Mouse (Mus musculus) embryo, embryonic 10.5 days (tissue): ENCODE measurements at regions not wholly inside any gene's neighbourhood (a gene's known extent, or its start where the extent isn't known, plus 50 kb on each side); places are given as distances from the start of the nearest gene placed in this dataset.
A peak's percentile ranks its signal among the peaks of the same experiment; 100 is the strongest.

Experiments used
- DNase-seq: peaks from one replicate; pipeline ENCODE4 v3.0.0-alpha.2; 2015; ENCODE audit warnings: low spot score

DNA sequence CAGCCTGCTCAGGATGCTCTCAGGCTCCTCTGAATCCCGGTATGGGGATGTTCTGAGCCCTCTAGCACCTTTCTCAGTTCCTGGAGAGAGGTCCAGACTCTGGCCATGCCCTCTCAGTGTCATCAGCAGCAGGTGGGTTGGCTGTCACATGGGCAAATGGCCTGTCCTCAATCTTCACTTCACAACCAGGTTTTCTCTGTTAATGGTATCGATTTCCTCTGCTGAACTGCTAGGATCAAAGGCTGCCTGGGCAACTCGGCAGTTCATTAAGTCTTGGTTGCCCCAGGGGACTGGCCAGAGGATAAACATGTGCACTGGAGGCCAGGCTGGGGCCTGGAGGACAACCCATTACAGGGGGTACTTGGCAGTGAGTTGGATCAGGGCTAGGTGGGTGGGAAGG is 156.2 kb downstream of the Trim29 start:
- DNase-seq, result no peak

DNA sequence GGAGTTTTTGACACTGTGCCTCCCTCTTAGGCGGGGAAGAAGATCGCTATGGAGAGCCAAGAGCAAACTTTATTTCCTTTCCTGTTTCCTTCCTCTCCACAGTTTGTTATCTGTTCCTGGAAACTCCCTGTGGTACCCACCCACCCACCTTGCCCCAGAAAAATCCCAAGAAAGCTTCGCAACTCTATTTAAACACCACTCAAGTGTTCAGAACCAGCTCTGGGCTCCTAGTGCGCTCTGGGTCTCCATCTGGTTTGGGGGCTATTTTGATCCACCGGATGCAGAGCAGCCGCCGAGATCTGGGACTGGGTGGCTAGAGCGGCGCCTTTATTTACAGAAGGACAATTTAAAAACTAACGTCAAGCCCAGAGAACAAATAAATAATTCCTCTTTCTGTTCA is 158.6 kb downstream of the Trim29 start:
- no peak for DNase-seq

DNA sequence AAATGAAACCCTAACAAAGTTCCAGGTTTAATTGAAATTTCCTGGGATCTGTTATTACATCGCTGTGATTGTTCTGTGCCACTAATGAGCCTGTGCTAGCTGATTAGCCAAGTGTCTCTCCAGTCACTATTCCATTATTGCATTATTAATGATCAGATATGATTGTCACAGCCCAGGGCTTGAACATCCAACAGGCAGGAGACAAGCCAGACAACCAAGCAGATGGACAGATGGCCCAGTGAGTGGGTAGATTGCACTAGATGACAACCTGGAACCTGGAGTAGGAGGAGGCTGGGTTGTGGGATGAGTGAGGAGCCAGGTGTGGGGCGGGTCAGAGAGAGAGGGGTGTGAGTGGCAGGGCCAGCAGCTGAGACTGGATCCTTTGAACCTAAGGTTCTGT is 161.6 kb downstream of the Trim29 start:
- no peak for DNase-seq

DNA sequence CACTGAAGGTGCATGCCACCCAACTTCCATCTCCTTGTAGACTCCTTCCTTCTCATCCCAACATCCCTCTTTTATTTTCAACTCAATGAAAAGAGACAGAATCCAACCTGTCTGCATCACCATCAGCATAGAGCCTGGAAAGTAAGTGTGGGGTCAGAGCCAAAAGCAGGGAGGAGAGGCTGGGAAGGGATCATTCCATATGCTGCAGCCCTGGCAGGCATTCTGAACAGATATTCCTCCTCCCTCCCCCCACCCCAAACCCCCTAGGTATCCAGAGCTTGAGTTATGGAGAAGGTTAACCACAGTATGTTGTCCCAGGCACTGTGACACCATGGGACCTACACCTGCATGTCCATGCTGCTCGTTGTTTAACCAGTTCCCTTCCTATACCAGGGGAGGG is 162.5 kb downstream of the Trim29 start:
- no peak for DNase-seq

DNA sequence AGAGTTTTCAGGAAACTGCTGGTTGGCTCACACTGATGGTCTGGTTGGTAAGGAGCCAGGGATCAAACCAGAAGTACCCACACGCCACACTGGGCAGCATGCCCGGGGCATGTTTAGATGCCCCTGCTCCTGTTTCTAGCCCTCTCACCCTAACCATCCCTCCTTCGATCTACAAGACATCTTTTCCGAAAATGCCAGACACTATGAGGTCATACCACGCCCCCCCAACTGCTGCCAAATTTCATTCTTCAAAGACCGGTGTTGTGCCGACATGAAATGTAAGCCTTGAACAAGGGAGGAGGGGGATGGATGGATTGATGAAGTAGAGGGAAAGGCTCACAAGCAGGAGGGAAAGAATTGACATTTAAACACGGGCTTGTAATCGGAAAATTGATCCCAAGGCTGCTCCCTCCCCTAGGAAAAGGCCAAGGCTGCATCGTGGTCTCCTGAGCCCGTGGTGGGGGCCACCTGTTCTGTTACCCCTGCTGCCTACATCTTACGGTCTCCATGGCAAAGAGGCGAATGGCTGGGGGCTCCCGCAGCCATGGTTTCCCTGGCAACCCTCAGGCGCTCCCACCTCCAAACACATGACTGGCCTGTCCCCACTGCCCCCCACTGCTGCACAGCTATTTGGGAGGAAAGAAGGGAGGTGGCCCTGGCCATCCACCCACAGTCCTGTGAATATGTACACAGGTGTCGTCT is 163.1 kb downstream of the Trim29 start:
- DNase-seq, result no peak

DNA sequence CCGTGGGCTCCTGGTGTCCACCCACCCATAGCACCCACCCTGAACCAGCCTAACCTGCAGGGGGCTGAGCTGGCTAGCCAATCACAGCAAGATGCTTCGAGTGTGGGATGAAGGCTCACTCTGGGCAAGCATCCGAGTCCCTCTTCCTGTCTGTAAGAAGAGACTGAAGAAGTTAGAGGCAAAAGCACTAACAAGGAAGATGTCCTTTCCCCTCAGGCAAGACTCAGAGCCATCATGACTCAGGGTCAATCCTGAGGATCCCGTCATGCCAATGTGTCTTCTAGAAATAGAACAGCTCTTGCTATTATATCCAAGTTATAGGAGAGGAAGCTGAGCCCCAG is 163.6 kb downstream of the Trim29 start:
- DNase-seq, result no peak

DNA sequence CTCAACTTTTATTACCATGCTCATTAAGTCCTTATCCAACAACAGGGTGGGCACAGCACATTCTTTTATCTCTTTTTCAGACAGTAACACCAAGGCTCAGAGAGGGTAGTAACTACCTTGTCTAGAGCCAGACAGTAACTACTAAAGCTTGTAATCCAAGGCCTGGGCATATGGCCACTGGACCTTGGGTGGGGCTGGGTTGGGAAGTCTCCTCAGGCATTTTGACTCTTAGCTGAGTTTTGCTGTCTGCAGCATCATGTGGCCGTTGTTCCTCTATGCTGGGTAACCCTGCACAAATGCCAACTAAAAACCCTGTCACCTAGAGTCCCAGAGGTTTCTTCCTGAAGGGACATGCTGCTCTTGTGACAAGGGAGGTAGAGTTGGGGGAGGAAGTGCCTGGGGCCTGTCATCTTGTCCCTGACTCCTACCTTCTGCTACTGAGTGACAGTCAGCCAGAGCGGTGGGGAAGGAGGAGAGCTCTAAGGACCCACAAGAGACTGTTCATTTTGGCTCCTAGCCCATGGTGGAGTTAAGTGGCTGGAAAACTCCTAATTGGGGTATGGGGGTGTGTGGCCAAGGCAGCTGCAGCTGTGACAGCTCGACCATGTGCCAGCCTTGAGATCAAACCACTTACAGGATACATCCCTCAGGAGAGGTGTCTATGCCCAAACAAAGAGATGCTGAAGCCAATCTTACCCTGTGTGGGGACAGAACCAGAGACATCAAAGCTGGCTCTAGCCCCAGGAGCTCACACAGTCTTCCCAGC is 170.4 kb downstream of the Trim29 start:
- DNase-seq, result no peak

DNA sequence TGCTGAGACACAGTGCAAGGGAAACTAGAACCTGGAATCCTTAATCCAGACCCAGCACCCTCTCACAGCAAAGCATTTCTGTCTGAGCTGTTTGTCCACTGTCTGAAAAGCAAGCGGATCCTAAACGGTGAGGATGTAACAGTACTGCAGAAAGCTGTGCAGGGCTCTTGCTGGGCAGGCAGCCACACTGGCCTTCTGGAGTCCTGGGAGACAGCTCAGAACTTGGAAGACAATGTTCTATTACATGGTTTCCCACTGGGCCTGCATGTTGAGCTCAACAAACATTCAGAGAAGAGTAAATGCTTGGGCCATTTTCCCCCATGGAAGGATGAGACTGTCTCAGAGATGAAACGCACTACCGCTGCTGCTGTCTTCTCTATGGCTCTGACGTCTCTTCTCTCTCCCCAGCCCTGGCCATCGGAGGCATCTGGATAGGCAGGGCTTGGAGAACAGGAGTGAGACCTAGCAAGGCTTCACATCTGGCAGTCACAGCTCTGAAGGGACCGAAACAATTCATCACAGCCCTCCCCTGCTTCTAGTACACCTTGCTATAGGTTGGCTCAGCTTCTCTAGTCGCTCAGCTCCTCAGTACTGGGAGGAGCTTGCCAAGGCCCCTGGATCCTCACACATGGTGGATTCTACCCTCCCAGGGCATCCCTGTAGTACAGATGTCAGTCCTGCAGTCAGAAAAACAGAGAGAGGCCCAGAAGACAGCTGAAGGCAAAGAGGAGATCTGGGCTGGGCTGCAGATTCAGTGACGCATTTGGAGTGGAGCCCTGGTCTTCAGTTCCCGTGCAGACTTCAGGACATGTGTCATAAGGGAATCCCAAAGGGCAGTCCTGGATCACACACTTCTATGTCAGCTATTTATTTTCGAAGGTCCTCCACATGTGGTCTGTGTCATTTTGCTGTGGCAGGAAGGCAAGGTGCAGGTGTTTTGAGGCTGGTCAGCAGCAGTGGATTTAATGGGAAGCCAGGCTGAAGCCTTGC is 171.7 kb downstream of the Trim29 start:
- DNase-seq, result no peak

DNA sequence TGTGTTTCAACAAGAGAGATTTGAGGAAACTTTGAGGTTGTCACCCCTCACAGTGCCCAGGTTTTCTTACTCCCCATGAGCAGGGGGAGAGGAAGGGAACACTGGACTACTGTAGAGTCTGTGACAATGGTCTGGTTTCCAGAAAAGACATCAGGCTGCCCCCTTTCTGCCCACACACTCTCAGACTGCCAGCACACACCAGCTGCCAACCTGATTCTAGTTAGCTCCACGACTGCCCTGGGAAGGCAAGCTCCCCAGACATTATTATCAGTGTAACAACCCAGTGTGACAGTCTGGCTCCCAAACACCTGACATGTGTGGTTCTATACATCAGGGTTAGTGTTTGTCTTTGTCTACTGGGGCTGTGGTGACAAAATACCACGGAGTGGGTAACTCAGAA is 172.5 kb downstream of the Trim29 start:
- DNase-seq, result no peak

DNA sequence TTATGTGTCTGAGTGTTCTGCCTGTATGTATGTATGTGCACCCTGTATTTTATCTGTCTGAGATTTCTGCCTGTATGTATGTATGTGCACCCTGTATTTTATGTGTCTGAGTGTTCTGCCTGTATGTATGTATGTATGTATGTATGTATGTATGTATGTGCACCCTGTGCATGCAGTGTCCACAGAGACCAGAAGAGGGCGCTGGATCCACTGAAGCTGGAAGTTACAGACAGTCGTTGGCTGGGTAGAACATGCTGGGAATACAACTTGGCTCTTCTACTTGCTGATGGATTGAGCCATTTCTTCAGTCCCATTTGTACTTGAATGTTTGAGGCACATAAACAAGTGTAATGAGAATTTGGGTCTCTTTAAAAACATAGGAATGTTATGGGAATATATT is 173.3 kb downstream of the Trim29 start:
- DNase-seq, result no peak

DNA sequence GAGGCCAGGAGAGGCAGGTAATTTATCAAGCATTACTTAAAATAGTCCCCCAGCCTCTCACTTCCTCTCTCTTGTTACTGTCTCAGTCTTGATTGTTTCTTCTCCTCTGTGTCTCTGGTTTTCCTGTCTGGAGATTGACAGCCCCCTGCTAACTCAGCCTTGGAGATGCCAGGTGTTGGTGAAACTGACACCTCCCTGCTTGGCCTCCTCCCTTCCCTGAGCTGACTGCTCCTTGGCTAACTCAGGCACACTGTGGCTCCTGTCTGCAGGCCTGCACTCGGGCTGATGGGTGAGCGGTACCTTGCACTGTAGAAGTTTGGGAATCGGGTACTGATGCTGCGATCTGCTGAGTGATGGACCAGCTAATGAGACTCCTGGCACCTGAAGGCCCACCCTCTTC is 176.1 kb downstream of the Trim29 start:
- no peak for DNase-seq

DNA sequence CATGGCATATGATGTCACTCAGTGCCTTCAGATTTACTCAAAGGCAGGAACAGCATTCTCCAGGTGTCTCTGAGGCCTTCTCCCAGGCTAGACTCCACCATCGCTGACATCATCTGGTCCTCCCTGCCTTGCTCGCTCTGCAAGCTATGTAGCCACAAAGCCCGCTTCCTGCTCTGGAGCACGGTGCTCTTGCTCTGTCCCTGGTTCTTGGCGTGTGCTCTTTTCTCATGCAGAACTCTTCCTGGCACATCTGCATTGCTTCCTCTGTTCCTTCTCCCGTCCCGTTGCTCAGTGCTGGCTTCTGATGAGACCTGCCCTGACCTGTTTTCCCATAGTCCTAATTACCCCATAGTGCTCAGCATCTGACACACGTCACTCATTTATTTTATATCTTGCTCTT is 178.6 kb downstream of the Trim29 start:
- DNase-seq, result no peak

DNA sequence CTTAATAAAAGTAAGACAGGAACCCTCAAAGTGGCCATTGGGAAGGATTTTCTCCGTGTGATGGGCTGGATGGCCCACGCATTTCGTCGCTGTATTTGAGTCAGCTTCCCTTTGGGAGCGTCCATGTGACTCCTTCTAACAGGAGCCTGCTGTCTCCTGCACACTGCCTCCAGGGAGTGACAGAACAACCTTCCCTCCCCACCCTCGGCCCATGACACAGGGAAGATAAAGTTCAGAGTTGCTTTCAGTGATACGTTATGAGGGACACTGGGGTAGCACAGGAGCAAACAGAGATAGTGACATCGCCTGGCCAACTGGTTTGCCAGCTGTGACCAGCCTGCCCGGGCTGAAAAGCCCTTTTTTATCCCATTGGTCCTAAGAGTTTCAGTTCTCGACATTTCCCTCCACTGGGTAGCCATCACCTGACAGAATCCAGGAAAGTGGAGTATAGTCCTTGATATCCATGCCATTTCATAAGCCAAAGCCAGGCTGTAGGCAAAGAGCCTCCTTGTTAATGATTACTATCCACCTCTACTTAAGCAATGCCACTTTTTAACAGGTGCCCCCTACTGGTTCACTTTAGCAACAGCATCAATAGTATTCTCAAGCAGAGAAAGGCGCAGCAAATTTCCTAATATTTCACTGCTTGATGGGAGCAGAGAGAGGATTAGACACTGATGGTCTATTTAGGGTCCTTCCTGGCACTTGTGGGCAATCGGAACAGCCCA is 180.5 kb downstream of the Trim29 start:
- DNase-seq, result peak; percentile 75

DNA sequence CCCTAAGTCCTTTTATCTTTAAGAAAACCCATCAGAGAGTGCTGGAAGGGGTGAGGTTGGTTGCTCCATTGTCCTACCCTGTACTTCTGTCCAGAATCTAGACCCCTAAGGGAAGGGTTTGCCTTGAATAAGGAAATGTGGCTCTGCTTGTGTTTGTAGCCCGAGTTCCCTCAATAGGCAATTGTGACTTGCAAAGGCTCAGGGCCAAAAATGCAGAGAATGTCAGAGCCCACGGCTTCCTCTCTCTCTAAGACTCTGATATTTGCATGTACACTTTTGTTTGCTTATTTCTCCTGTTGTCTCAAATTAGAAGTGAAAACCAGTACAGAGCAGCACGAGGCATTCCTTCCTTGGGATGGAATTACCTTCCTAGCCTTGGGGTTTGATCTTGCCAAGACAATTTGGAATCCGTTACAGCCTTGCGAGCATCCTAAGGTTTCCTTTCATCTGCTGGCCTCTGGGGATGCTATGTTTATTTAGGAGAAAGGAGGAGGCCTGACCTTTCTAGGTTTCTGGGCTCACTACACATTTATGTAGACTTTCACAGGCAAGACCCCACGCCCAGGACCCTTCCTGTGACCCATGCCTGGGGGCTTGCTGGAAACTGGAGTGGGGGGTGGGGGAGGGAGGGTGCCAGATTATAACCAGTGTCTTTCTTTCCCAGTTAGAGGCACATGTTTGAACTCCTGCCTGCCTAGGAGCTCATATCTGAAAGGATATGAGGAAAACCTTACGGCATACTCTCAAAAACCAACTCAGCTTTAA is 181.8 kb downstream of the Trim29 start:
- DNase-seq, result peak; percentile 56

DNA sequence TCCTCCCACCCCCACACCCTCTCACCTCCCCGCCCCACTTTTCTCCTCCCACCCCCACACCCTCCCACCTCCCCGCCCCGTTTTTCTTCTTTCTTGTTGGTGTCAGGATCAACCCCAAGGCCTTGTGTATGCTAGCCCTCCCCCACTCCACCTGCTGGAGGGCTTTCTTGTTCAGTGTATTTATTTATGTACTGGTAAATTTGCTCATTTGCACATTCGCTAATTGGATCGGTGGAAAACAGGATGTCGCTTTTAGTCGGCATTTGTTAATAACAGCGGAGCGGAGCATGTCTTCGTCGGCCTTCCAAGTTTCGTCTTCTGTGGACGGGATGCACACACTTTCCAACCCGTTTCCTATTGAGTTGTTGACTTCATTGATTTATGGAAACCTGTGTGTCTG is 187.9 kb downstream of the Trim29 start:
- no peak for DNase-seq

DNA sequence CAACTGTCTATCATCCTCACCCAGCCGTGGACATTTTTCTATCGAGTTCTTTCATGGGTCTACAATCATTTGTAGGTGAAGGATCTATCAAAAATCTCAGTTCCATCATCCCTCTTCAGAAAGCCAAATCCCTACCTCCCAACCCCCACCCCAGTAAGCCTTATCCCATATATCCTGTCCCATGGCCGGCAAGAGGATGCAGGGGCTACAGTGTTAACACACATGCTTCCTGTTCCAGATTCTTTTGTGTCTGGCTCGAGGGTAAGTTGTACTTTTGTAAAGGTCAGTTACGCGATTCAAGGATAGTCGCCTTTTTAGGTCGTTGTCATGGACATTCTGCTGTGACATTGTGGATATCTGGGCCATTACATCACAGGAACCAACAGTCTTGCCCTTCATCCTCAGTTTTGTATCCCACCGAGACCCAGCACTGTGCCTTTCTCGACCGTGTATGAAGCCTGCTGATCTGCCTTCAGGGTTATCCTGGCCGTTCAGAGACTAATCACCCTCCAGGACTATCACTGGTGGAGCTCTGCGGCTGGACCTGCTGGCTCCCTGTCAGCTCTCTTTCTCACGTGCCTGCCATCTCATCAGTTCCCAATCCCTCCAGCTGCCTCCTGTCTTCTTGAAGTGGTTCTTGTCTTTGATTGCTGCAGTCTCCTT is 193.8 kb downstream of the Trim29 start:
- DNase-seq, result peak; percentile 29

DNA sequence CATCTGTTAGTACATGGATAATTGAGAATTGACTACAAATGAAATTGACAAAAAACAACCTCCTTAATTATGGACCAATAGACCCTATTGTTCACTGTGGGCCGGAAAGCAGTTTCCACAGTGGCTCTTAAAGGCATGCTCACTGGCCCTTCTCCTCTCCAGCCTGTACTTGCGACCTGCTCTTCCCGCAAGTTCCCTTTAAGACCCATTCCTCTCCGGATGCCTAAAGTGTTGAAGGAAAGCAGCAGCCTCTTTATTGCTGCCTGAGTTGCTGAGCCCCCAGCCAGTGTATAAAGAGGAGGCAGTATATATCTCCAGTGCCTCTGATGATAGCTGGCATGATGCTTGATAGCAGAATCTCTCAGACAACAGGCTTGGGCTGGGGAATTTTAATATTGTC is 195.2 kb downstream of the Trim29 start:
- DNase-seq, result peak; percentile 39

DNA sequence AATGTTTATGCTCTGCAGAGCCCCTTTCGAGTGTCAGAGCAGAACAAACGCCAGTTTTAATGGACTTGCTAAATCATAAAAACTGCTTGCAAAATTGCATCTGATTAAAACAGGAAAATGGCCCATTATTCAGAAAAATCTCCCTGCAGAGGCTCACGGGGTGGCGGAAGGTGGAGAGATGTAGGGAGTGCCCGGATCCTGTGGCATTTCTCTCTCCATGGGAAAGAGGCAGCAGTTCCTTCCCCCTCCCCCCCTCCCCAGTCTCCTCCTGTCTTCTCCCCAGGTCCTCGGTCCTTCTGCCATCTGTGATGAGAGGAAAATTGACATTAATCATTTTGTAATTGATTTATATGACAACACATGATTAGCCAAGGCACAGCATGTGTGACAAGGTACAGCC is 195.6 kb downstream of the Trim29 start:
- no peak for DNase-seq

DNA sequence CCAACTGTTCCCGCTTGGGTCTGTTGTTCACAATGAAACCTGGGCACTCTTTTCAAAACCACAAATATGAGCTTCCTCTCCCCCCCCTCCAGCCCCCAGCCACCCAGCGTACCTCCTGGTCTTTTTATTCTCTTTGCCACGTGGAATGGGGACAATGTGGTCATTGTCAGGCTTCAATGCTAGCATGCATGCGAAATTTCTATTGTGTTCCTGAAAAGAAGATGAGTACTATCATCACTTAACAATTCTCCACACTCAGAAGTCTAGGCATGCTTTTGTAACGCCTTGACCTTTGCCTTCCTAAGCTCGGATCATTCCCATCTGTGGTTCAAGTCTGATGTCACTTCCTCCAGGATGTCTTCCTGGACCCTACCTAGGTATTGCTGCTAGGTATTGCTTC is 202.2 kb downstream of the Trim29 start:
- no peak for DNase-seq

DNA sequence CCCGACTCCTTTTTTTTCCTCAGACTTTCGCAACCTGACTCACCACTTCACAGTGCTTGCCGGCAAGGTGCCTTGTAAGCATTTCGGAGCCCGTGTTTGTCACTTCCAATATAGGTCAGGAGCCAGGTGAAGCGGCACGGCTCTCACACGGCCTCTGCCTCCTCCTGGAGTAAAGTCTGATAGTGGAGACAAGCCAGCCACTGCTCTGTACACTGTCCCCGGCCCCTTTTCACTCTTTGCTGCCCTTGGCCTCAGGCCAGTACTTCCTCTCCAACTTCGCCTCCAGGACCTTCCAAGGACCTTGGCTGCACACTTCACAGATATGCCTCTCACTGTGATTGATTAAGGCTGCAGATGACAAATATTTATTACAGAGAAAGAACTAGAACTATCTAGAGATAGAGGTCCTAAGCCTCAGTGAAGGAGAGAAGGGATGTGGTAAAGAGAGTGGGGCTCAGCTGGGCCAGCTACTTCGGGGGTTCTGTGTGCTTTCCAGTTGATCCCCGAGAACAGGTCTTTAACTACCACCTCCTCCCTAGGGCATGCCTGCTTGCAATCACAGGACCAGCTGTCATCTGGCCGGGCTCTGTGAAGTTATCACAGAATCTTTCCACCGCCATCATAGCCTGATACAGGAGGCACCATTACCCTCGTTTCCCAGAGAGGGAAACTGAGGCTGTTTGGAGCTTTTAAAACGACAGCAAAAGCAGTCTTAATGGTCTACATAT is 204.2 kb downstream of the Trim29 start:
- no peak for DNase-seq
